Mouse (Mus musculus): ENCODE results near the gene Nipsnap2.

GRCm38 (mm10) chr5:129720176-129720575 is 4.7 kb upstream of the Nipsnap2 start:
- TF ChIP-seq CTCF (IDR thresholded peaks at IDR 0.05; ENCODE audit: insufficient read depth, low read depth, low read length) (no peak), POLR2A (IDR thresholded peaks at IDR 0.05; ENCODE audit: insufficient read depth, low read depth, low read length) (no peak)
